Mouse (Mus musculus): ENCODE results near the gene Znhit1.
A peak's percentile ranks its signal among the peaks of the same experiment; 100 is the strongest.

Gene Znhit1

DNA sequence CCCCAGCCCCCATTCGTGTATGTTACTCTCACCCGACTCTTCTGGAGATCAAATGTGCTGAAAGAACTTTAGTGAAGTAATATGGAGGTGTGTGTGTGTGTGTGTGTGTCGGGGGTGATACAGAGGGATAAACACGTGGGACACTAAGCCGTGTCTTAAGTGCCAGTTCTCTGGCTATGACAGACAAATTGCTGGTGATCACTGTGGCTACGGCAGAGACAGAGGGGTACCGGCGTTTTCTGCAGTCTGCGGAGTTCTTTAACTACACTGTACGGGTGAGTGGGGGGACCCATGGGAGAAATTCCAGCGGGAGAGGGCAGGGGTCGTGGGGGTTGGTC lies at the start of gene Znhit1:
Gene Znhit1, minus strand, starts transcription at position 88 of the 338 bp plus-strand sequence.
- DNase-seq (ENCODE audit: low spot score) = no peak

DNA sequence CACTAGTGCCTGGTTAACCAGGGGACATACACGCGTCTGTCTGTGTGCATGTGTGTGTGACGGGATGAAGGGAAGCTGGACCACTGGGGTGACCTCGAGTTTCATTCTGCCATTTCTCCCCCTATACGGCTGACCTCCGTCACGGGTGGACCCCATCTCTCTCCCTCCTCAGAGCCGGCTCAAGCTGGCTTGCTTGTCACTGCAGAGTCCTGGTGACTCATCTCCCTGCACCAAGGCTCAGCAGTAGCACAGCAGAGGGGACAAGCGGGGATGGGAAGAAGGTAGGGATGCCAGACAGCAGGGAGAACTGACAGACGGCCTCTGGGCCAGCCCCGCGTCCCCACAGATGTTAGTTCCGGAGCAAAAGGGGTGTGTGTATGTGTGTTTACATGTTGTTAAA lies 48.4 kb upstream of the Znhit1 start:
- DNase-seq (ENCODE audit: low spot score) = no peak

DNA sequence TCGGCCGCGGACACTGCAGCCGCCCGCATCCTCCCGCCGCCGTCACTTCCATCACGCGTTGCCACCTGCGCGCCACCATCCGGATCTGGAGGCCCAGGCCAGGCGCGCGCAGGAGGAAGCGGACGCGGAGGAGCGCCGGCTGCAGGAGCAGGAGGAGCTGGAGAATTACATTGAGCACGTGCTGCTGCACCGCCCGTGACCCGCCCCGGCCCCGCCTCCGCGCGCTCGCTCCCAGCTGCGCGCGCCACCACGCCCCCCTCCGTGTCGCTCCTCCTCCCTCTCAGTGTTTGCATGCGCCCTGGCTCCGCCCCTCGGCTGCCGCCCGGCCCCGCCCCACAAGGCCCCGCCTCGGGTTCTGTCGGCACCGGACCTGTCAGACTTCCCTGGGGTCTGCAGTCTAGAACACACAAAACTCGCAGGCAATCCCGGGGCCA lies 44.8 kb upstream of the Znhit1 start:
- peak; percentile 89 for DNase-seq (ENCODE audit: low spot score)

DNA sequence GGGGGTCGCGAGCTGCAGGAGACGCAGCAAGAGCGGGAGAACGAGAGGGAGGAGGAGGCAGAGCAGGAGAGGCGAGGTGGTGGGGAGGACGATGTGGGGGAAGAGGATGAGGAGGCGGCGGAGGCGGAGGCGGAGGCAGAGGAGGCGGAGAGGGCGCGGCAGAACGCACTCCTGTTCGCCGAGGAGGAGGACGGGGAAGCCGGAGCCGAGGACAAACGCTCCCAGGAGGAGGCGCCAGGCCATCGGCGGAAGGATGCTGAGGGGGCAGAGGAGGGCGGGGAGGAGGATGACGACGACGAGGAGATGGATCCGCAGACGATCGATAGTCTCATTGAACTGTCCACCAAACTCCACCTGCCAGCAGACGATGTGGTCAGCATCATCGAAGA lies 44.2 kb upstream of the Znhit1 start:
- no peak for DNase-seq (ENCODE audit: low spot score)

DNA sequence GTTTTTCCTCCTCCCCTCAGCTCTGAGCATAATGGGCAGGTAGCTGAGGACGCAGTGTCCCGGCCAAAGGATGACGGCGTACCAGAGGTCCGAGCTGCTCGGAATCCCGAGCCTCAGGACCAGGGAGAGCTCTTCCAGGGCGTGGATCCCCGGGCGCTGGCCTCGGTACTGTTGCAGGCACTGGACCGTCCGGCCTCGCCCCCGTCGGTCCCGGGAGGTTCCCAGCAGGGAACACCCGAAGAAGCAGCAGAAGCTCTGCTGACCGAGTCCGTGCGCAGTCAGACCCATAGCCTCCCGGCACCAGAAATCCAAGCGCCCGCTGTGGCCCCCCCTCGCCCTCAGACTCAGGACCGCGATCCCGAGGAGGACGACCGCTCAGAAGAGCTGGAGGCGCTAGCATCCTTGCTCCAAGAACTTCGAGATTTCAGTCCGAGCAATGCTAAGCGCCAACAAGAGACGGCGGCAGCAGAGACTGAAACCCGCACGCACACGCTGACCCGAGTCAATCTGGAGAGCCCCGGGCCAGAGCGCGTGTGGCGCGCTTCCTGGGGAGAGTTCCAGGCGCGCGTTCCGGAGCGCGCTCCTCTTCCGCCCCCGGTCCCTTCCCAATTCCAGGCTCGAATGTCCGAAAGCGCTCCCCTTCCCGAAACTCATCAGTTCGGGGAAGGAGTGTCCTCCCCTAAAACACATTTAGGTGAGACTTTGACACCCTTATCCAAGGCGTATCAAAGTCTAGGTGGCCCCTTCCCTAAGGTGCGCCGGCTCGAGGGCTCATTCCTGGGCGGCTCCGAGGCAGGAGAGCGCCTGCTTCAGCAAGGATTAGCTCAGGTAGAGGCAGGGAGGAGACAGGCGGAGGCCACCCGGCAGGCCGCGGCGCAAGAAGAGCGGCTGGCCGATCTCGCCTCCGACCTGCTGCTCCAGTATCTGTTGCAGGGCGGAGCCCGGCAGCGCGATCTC lies 43.5 kb upstream of the Znhit1 start:
- peak; percentile 46 for DNase-seq (ENCODE audit: low spot score)

DNA sequence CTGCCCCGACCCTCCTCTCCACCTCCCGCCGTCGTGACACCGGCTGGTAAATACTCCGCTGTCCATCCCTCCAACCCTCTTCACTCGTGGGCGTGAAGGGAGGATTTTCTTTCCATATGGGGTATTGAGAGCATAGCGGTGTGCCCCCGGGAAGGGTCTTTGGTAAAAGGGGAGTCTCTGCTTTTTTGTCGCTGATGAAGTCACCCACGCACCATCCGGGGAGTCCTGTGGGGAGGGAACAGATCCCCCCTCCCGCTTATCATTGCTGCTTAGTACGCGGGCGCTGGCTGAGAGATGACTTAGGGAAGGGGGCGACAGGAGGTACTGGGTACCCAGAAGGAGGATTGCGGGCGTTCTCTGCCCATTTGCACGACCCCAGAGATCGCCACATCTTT lies 42.6 kb upstream of the Znhit1 start:
- no peak for DNase-seq (ENCODE audit: low spot score)

DNA sequence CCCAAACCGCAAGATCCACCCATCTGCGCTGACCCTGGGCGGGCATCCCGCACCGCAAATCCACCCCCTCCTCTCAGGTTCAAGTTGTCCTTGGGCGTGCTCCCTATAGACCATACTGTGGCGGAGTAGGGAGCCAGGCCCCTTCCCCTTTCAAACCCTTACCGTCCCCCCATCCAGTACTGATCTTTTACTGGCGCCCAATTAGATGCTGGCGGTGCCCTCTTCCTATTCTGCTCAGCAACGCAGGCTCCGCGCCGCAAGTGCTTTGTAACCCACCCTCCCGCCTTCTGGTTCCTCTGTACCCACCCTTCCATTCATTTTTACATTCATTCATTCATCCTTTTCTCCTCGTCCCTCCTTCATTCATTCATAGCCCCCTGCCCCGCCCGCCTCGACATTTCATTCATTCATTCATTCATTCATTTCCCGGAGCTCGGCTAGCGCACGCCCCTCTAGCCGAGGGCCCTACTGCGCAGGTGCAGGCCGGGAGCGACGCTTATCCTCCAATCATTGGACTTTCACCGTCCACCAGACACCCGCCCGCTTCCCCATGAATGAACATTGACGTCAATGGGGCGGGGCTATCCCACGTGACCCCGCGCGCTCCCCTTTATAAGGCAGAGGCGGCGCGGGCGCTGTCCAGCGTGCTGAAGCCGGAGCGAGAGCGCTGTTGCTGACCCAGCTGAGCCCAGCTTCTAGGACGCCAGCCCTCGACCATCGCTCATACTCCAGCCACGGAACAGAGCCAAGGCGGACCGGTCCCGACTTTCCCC lies 42.0 kb upstream of the Znhit1 start:
- DNase-seq (ENCODE audit: low spot score) = peak; percentile 92

DNA sequence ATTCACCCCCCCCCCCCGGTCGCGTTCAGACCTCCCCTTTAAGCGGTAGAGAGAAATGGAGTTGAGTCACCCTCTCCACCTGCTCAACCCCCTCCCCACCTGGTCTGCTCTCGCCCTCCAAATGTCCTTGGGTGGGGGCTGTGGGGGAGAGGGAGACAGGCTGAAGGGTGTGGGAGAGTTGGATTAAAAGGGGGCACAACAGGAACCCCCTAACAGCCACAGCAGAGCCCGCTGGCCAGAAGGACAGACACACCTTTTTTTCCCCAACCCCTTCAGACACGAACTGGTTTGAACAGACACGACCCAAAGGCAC lies 41.4 kb upstream of the Znhit1 start:
- no peak for DNase-seq (ENCODE audit: low spot score)

DNA sequence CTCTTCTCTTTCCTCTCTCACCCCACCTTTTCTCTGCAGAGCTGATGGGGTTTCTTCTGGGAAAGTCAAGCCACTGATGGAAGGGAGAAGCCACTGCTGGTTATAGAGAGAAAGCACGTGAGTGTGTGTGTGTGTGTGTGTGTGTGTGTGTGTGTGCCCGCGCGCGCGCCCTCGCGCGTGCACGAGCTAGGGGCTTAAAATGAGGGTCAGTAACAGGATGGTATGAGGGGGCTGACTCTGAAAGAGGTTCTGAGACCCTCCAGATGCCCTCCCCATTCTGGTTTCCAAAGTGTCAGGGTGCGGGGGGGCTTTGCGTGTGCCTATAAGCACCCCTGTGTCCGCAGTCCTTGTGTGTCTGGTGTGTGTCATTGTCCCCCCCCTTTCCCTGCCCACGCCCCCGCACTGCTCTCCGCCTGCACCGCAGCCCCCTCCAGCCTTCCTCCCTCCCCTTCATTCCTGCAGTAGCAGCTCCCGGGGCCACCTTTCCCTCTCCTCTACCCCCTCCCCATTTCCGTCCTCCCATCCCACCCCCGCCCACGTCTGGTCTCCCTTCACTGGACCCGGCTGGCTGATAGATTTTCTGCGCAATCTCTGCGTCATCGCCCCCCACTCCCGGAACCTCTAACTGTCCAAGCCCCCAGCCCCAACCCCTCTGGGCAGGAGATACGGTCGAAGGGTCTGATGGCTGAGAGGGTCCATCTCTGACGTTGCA lies 40.9 kb upstream of the Znhit1 start:
- DNase-seq (ENCODE audit: low spot score) = no peak

DNA sequence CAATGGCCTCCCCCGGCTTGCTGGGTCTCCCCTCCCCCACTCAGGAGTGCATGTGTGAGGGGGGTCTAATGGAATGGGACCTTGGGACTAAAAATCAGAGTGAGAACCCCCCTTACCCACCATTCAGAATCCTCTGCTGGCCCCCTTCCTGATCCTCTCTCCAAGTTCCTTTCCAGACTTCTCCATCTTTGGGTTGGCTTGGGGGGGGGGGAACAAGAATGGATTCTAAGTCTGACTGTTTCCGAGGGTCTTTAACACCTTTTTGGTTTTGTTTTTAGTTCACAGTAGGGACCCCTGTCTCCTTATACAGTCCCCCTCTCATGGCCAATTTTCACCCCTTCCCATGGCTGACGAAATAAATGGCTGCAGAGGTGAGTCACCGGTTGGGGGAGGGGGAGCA lies 38.3 kb upstream of the Znhit1 start, which contains the start of gene Vgf:
Gene Vgf, plus strand, starts transcription at position 301 of the 400 bp plus-strand sequence.
- no peak for DNase-seq (ENCODE audit: low spot score)

DNA sequence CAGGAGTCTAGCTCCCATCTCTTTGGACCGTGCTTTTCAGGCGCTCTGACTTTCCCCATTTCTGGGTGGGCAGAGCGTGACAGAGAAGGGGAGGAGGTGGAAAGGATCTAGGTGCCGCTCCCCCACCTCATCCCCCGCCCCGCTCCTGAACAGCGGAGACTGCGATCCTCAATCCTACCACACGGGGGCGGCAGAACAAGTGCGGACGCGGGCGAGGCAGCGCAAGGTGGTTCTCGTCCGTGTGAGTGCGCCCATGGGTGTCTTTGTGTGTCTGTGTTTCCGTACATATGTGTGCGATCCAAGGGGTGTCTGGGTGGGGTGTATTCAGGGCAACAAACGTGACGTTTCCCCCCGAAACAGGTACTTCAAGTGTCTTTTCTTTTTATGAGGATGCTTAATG lies 37.3 kb upstream of the Znhit1 start:
- peak; percentile 69 for DNase-seq (ENCODE audit: low spot score)

DNA sequence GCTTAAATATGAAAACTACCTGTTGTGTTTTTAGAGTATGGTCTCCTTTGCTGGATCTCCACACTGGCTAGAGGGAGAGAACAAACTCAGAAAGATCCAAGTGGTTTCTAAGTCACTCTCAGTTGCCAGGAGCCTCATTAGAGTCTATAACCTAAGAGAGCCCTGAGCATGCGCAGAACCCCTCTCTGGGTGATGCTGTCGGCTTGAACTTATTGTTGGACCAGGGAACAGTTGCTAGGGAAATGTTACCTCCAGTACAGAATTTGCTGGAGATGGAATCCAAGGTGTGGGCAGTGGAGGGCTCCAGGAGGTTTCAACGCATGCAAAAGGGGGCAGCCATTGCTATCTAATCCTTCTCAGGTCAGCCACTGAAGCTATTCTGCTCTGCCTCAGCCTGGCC lies 36.5 kb upstream of the Znhit1 start:
- DNase-seq (ENCODE audit: low spot score) = no peak

DNA sequence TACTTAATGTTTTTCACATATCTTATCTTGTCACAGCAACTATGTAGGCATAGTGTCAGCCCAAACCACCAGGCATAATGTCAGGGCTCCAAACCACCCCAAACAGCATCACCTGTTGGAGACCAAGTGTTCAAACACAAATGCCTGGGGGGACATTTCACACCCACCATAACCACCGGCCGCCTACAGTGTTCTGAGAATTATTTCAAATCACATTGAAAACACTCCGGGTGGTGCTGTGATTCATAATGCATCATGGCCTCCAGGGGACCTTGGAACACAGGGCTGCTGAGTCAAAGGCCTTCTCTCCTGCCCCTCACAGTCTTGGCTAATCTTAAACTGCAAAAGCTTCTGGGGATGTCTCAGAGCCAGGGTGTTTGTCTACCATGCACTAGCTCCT lies 28.1 kb upstream of the Znhit1 start:
- DNase-seq (ENCODE audit: low spot score) = no peak

DNA sequence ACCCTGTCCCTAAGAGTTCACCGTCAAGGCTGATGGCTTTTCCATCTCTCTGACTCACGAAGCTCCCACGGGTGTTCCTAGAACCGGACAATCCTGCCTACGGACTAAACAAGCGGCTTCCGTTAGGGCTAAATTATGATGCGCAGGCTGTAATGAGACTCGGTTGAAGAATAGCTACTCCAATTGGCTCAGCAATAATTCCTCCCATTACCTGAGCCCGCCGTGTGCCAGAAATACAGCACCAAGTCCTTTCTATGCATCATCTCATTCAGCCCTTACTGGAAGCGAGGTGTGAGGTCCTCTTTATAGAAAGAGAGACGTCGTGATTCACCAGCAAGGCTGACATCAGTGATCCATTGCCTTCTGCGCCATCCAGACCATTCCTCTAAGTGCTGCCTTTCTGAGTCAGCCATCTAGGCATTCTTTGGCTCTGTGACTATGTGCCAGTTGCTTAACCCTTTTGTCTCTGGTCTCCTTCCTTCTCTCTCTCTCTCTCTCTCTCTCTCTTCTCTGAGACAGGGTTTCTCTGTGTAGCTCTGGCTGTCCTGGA lies 24.7 kb upstream of the Znhit1 start:
- DNase-seq (ENCODE audit: low spot score) = no peak

DNA sequence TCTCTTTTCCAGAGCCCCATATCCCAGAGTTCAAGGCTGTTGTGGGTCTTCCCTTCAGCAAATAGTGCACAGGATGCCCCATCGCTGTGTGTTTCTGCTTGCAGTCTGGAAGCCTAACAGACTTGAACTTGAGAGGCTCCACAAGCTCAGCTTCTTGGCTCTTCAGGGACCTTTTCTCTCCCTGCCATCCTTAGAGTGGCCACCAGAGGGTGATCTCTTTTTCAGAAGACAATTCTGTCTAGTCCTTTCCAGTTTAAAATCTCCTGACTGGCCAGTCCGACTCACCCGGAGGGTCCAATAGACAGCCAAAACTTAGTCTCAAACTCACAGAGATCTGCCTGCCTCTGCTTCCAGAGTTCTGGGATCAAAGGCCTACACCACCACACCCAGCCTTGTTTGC lies 22.2 kb upstream of the Znhit1 start:
- DNase-seq (ENCODE audit: low spot score) = no peak

DNA sequence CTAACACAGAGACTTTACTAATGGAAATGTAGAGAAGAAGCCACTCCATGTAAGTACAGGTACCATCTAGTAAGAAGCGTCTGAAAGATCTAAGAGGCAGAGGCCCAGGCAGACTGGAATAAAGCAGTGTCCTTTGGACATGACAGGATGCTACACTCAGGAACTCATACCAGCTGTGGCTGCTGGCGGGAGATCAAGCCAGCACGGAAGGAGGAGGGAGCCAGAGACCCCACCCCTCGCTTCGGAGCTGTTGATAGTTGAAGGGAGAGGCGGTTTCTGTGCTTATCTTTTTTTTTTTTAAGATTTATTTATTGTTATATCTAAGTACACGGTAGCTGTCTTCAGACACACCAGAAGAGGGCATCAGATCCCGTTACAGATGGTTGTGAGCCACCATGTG lies 19.5 kb upstream of the Znhit1 start:
- DNase-seq (ENCODE audit: low spot score) = no peak

DNA sequence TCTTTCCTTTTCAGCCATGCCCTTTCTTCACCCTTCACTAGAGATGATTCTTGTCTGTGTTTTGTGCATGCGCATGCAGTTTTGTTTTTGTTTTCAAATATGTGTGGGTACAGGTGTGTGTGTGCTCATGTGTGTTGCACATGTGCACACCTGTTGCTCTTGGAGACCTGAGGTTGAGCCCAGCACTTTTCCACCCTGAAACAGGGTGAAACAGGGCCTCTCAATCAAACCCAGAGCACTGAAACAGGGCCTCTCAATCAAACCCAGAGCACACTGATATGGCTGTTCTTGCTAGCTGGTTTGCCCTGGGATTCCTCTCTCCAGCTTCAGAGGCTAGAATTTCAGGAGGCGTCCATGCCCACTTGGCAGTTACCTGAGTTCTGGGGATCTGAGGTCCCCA lies 12.8 kb upstream of the Znhit1 start:
- DNase-seq (ENCODE audit: low spot score) = no peak

DNA sequence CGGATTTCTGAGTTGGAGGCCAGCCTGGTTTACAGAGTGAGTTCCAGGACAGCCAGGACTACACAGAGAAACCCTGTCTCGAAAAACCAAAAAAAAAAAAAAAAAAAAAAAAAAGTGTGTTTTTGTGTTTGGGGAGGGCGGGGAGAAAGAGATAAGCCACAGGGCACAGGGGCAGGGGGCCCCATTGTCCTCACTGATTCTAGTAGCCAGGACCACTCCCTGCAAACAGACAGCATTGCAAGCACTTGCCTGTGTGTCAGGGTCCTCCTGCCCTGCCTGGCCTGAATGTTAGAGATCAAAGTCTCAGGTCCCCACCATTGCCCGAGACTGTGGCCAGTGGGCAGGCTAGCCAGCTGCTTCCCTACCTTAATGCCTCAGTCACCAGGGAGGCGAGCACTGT lies 11.6 kb upstream of the Znhit1 start:
- DNase-seq (ENCODE audit: low spot score) = no peak

DNA sequence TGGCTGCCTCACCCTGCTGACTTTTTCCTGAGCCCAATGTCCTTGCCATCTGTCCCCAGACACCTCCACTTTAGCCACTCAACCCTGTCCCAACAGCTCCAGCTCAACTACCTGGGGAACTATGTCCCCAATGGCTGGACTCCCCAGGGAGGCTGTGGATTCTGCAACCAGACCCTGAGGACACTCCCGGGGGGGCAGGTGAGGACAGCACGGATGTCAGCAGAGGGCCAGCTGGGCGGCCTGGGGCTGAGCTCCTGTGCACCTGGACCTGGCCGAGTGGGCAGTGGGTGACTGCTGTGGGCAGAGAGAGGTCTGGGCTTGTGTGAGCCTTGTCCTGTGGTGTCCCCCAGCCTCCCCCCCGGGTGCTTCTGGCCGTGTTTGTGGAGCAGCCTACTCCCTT lies 2.0 kb upstream of the Znhit1 start:
- DNase-seq (ENCODE audit: low spot score) = no peak

DNA sequence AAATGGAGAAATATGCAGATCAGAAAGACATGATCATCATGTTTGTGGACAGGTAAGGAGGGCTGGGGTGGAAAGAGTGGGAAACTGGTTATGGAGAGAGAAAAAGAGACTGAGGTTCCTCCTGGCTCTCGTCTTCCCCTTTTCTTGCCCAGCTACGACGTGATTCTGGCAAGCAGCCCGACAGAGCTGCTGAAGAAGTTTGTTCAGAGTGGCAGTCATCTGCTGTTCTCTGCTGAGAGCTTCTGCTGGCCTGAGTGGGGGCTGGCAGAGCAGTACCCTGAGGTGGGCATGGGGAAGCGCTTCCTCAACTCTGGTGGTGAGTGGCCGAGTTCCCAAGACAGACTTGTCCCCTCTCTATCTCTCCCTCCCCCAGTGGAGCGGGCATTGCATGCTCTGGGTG lies 599 bp upstream of the Znhit1 start:
- DNase-seq (ENCODE audit: low spot score) = no peak

DNA sequence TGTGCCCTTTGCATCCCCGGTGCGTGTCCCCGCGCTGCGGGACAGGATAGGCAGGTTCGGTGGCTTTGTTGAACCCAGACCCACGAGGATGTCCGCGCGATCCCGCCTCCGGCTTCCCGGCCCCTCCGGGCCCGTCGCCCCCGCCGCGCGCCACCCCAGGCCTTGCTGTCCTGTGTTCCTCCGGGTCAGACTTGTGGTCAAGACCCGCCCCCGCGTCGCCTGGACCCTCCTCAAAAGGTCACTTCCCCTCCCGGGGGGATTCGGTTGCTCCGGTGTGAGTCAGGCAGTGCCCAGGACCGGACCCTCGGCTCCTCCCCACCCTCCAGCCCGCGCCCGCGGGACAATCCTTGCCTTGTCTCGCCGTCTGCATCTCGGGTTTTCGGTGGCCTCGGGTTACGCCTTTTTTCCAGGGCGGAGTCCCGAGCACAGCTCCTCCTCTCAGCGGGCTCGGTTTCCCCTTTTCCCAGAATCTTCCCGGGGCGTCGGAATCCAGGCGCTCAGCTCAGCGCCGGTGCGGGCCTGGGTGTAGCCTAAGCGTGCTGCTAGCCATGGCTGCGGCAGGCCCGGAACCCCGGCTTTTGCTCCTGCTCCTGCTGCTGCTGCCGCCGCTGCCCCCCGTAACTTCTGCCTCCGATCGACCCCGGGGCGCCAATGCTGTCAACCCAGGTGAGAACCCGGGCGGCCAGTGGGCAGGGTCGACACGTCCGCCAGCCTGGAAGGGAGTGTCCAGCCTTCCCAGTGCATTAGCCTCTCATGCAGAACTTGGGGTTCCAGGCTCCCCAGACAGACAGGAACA lies 485 bp downstream of the Znhit1 start:
- peak; percentile 83 for DNase-seq (ENCODE audit: low spot score)

DNA sequence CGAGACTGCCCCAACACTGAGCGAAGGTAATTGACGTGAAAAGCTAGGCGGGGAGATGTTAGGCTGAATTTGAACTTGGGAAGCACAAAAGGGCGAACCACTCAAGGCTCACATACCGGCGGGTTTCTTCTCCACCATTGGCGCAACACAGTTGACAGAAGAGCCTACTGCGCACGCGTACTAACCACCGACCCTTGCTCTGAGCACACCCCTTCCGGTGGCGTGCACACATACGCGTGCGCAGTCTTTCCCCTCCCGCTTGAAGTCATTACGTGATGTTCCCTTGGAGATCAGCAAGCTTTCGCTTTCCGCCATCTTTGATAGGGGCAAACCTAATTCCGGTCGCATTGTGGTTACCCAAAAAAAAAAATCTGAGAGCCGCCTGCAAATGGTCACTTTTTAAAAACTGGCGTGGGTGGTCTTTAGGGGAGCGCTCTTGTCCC lies 1.1 kb downstream of the Znhit1 start, which contains the start of gene Plod3:
Gene Plod3, plus strand, starts transcription at position 325 of the 443 bp plus-strand sequence.
- peak; percentile 93 for DNase-seq (ENCODE audit: low spot score)

Measured in ovary, postnatal 36 days (tissue).